Mouse (Mus musculus) megakaryocyte, embryonic 14.5 days (primary cell): ENCODE results near the gene Gm49366. TPM values are rescaled to one million over a fixed set of nuclear protein-coding genes. Genes with fewer than 3 reads are reported as not detected.
"Not testable (repeated sequence)": the region's sequence is repeated elsewhere in the genome, so short reads cannot be mapped to it uniquely, and the experiment has no call there.

Source experiments
- H3K27me3 ChIP-seq: replicated peaks from 2 replicates; pipeline ENCODE3; 2012; ENCODE audit warnings: inconsistent platforms
- H3K36me3 ChIP-seq: replicated peaks from 2 replicates; pipeline ENCODE3; 2012; ENCODE audit warnings: low read length, inconsistent platforms, mixed read lengths
- H3K4me1 ChIP-seq: 2 replicates; pipeline ENCODE4 v1.6.1; 2012; ENCODE audit warnings: inconsistent platforms
- H3K4me3 ChIP-seq: replicated peaks from 2 replicates; pipeline ENCODE3; 2012; ENCODE audit warnings: moderate library complexity, mild to moderate bottlenecking, inconsistent platforms
- H3K9me3 ChIP-seq: 2 replicates; pipeline ENCODE4 v1.6.1; 2012; ENCODE audit warnings: inconsistent platforms
- FLI1 ChIP-seq: IDR thresholded peaks from 2 replicates; pipeline ENCODE4 v1.6.1; 2012; ENCODE audit warnings: low read length, inconsistent platforms, mixed read lengths
- GATA1 ChIP-seq: IDR thresholded peaks from 3 replicates; pipeline ENCODE4 v1.6.1; 2012; ENCODE audit warnings: mixed read lengths, low read length, inconsistent platforms, borderline replicate concordance
- polyA plus RNA-seq: library from polyadenylated mRNA; stranded (reverse); fragments of >175 nt; gene quantifications from 2 replicates; pipeline ENCODE4 v1.2.3, GENCODE M21; 2012; ENCODE audit warnings: low replicate concordance; ENCODE audit not compliant: insufficient read depth

Gene Gm49366
- polyA plus RNA-seq, 1 experiment: not detected

DNA sequence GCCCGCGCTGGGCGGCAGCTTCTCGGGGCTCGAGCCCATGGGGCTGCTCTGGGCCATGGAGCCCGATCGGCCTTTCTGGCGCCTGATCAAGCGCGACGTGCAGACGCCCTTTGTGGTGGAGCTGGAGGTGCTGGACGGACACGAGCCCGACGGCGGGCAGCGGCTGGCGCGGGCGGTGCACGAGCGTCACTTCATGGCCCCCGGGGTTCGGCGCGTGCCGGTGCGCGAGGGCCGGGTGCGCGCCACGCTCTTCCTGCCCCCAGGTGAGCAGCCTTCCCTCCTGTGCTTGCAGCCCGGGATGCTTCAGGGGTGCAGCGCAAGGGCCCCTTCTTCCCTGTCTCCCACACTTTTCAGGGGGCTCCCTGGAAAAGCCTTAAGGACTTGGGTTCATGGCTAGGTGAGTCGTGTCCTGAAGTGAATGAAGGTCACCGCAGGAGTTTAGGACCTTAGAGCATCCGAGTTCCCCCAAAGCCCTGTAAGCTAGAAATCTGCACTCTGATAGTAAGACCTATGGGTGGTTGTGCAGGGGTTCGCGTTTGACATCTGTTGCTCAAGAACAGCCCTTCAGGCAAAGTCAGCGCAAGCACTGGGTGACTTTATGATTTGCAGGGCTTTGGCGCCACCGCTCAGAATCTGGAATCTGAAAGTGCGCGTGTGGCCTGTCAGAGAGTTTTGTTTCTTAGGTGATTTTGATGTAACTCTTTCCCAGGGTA is 15.1 kb downstream of the Gm49366 start:
- Histone ChIP-seq H3K4me3 (peak overlapping the region; percentile 83), H3K4me1 (peaks cover 40% of the 10 kb centered on the region), H3K36me3 (no peaks in the 10 kb centered on the region), H3K9me3 (0 out of 2 replicates have a peak, but pooled peaks cover 2% of the 10 kb centered on the region), H3K27me3 (peaks cover 62% of the 10 kb centered on the region)
- TF ChIP-seq GATA1 (no peak), FLI1 (no peak)

DNA sequence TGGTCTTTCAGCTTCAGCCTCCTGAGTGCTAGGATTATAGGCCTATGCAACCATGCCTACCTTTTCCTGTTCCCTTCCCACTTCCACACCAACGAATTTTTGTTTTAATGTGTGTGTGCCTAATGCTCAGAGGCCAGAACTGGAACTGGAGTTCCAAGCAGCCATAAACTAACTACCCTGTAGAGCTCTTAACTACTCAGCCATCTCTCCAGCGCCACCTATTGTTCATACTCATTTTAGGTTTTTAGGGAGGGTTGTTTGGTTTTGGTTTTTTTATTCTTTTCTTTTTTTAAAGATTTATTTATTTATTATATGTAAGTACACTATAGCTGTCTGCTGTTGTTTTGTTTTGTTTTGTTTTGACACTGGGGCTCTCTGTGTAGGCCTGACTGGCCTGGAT is 22.2 kb downstream of the Gm49366 start:
- Histone ChIP-seq H3K27me3 (peaks cover 38% of the 10 kb centered on the region), H3K4me1 (0 out of 2 replicates have a peak, but pooled peaks cover 2% of the 10 kb centered on the region), H3K4me3 (no peak overlapping the region), H3K9me3 (peaks cover 7% of the 10 kb centered on the region), H3K36me3 (no peaks in the 10 kb centered on the region)
- TF ChIP-seq FLI1 (no peak), GATA1 (no peak)

GRCm38 (mm10) chr12:84062336-84062735 is 23.6 kb downstream of the Gm49366 start:
- H3K27me3 ChIP-seq: peaks cover 36% of the 10 kb centered on the region
- H3K4me1 ChIP-seq: 0 out of 2 replicates have a peak, but pooled peaks cover 2% of the 10 kb centered on the region
- TF ChIP-seq GATA1 (no peak), FLI1 (no peak)
- H3K36me3 ChIP-seq: no peaks in the 10 kb centered on the region
- peaks cover 7% of the 10 kb centered on the region for H3K9me3 ChIP-seq
- H3K4me3 ChIP-seq: no peak overlapping the region

GRCm38 (mm10) chr12:84063228-84063627 is 24.5 kb downstream of the Gm49366 start:
- TF ChIP-seq FLI1 (no peak), GATA1 (no peak)
- no peaks in the 10 kb centered on the region for H3K36me3 ChIP-seq
- H3K4me1 ChIP-seq: 0 out of 2 replicates have a peak, but pooled peaks cover 2% of the 10 kb centered on the region
- peaks cover 7% of the 10 kb centered on the region for H3K9me3 ChIP-seq
- H3K4me3 ChIP-seq: no peak overlapping the region
- peaks cover 36% of the 10 kb centered on the region for H3K27me3 ChIP-seq

GRCm38 (mm10) chr12:84063833-84064232 is 25.1 kb downstream of the Gm49366 start:
- Histone ChIP-seq H3K36me3 (no peaks in the 10 kb centered on the region), H3K9me3 (peaks cover 7% of the 10 kb centered on the region)
- TF ChIP-seq GATA1 (no peak), FLI1 (no peak)

GRCm38 (mm10) chr12:84064621-84065020 is 25.9 kb downstream of the Gm49366 start:
- H3K27me3 ChIP-seq: peaks cover 37% of the 10 kb centered on the region
- H3K4me1 ChIP-seq: peaks cover 9% of the 10 kb centered on the region
- H3K9me3 ChIP-seq: peaks cover 7% of the 10 kb centered on the region
- H3K36me3 ChIP-seq: no peaks in the 10 kb centered on the region
- peak overlapping the region; percentile 24 for H3K4me3 ChIP-seq
- TF ChIP-seq FLI1 (no peak), GATA1 (no peak)

More at GRCm38 (mm10) chr12:84063833-84064232, 25.1 kb downstream of the Gm49366 start:
- Histone ChIP-seq H3K4me3 (no peak overlapping the region), H3K4me1 (0 out of 2 replicates have a peak, but pooled peaks cover 2% of the 10 kb centered on the region), H3K27me3 (peaks cover 38% of the 10 kb centered on the region)

GRCm38 (mm10) chr12:84067752-84068151 is 29.0 kb downstream of the Gm49366 start:
- H3K27me3 ChIP-seq: peaks cover 51% of the 10 kb centered on the region
- no peaks in the 10 kb centered on the region for H3K36me3 ChIP-seq
- H3K9me3 ChIP-seq: peaks cover 3% of the 10 kb centered on the region; the same call in 1 of the 2 replicates
- TF ChIP-seq FLI1 (no peak), GATA1 (no peak)
- peaks cover 13% of the 10 kb centered on the region for H3K4me1 ChIP-seq
- H3K4me3 ChIP-seq: no peak overlapping the region

DNA sequence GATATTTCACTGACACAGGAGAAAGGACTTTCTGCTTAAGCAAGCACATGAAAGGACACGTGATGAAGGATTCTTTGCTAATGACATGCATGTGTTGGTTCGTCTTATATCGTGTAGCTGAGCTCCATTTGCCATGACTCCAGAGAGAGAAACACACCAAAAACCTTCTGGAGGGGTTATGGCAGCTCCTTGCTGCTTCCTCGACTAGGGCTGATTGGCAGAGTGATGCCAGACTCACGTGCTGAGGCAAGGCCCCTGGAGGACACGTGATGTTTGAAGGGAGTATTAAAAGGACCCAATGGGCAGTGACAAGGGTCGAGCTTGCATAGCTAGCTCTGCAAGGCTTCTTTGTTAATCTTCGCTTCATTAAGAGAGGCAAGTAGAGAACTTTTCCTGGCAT is 29.6 kb downstream of the Gm49366 start:
- no peak overlapping the region for H3K4me3 ChIP-seq
- H3K27me3 ChIP-seq: peaks cover 53% of the 10 kb centered on the region
- H3K4me1 ChIP-seq: peaks cover 13% of the 10 kb centered on the region
- TF ChIP-seq GATA1 (no peak), FLI1 (no peak)
- 0 out of 2 replicates have a peak, but pooled peaks cover under 1% of the 10 kb centered on the region for H3K9me3 ChIP-seq
- H3K36me3 ChIP-seq: no peaks in the 10 kb centered on the region

DNA sequence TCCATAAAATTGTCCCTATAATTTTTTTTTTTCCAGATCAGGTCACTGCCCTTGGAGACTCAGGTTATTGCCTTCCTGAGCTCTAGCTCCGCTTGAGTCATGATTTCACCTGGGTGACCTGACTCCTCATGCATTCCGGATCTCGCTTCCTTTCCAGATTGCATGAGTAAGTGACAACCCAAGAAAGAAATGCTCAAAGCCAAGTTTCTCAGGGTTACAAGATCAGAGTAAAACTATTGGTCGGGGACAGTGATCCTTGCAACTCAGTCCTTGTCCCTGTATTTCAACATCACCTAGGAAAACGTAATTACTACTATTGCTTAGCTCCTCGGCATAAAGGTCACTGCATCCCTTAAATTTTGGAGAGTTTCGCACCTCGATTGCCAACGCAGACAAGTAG is 30.3 kb downstream of the Gm49366 start, which contains the start of gene Acot5:
Gene Acot5, plus strand, starts transcription at position 340 of the 400 bp plus-strand sequence.
- no peak for TF ChIP-seq FLI1
- TF ChIP-seq GATA1: no peak
- H3K4me3 ChIP-seq: peak within 1 kb of the TSS; percentile 88
- H3K36me3 ChIP-seq: no peaks in the 10 kb centered on the region
- H3K4me1 ChIP-seq: peaks cover 13% of the 10 kb centered on the region
- H3K9me3 ChIP-seq: no peaks in the 10 kb centered on the region
- H3K27me3 ChIP-seq: peaks cover 53% of the 10 kb centered on the region

GRCm38 (mm10) chr12:84069582-84069981 is 30.8 kb downstream of the Gm49366 start:
- not testable (repeated sequence) for H3K9me3 ChIP-seq, H3K36me3 ChIP-seq
- peaks cover 12% of the 10 kb centered on the region for H3K4me1 ChIP-seq
- peak overlapping the region; percentile 88 for H3K4me3 ChIP-seq
- peaks cover 57% of the 10 kb centered on the region for H3K27me3 ChIP-seq

DNA sequence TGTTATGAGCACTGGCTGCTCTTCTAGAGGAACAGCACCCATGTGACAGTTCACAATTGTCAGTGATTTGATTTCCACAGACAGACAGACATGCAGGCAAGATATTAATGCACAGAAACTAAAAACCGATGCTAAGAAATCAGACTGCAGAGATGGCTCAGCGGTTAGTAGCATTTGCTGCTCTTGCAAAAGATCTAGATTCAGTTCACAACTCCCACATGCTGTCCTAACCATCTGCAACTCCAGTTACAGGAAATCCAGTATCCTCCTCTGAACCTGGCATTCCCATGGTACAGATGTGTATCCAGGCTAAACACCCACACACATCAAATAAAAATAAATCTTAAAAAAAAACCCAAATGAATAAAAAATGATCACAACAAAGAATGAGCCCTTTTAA is 33.0 kb downstream of the Gm49366 start:
- TF ChIP-seq FLI1: no peak
- TF ChIP-seq GATA1: no peak
- H3K36me3 ChIP-seq: no peaks in the 10 kb centered on the region
- H3K4me1 ChIP-seq: peaks cover 10% of the 10 kb centered on the region
- no peak overlapping the region for H3K4me3 ChIP-seq
- H3K27me3 ChIP-seq: peaks cover 58% of the 10 kb centered on the region
- no peaks in the 10 kb centered on the region for H3K9me3 ChIP-seq
